Mouse (Mus musculus) bone marrow, adult 2 months (tissue): ENCODE results near the gene Rab3il1. TPM values are rescaled to one million over a fixed set of nuclear protein-coding genes. Genes with fewer than 3 reads are reported as not detected.
"Not testable (repeated sequence)": the region's sequence is repeated elsewhere in the genome, so short reads cannot be mapped to it uniquely, and the experiment has no call there.

Source experiments
- H3K27ac ChIP-seq: fragments of 200-500 bp; 2 replicates; pipeline ENCODE4 v1.5.1; 2012; ENCODE audit warnings: low read depth, mild to moderate bottlenecking, control low read depth, inconsistent platforms, low read length; ENCODE audit not compliant: control insufficient read depth, poor library complexity, insufficient read depth
- H3K4me1 ChIP-seq: fragments of 200-500 bp; 2 replicates; pipeline ENCODE4 v1.6.1; 2011; ENCODE audit warnings: low read length; ENCODE audit not compliant: control insufficient read depth, insufficient read depth
- H3K4me3 ChIP-seq: fragments of 200-500 bp; replicated peaks from 2 replicates; pipeline ENCODE3; 2011; ENCODE audit warnings: mild to moderate bottlenecking, low read depth, low read length, control low read depth; ENCODE audit not compliant: control insufficient read depth
- CTCF ChIP-seq: fragments of 200-500 bp; IDR thresholded peaks from 2 replicates; pipeline ENCODE4 v1.5.1; 2011; ENCODE audit warnings: low read length, control low read depth; ENCODE audit not compliant: control insufficient read depth, insufficient read depth
- POLR2A ChIP-seq: fragments of 200-500 bp; IDR thresholded peaks from 2 replicates; pipeline ENCODE4 v1.6.1; 2011; ENCODE audit warnings: low read depth, mild to moderate bottlenecking, control low read depth, low read length, borderline replicate concordance; ENCODE audit not compliant: control insufficient read depth
- WGBS: fragments of 180-500 bp; shearing (Covaris S2); methylation state at CpG from one replicate; pipeline ENCODE4 v1.1.7; 2018; 5-methylcytosine and 5-hydroxymethylcytosine counted together
- polyA plus RNA-seq: library from polyadenylated mRNA; stranded (reverse); fragments of >200 nt; gene quantifications from 2 replicates; pipeline ENCODE4 v1.2.4, GENCODE M21; 2011; ENCODE audit warnings: low replicate concordance; ENCODE audit not compliant: missing spikeins, insufficient read depth, insufficient read length

Rab3il1 gene
- polyA plus RNA-seq, 1 experiment, result 115 TPM

DNA sequence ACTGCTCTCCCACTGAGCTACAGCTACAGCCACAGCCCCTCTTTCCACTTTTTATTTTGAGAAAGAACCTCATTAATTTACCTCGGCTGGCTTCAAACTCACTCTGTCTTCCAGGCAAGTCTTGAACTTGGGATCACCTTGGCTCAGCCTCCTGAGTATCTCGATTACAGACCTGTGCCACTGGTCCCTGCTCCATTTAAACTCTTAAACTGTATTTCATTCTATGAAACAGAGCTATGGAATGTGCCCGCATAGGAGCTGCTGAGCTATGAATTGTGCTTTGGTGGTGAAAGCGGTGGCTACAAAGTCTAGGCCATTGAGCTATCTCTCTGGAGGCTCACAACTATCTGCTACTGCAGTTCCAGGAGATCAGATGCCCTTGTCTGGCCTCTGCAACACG, 43.5 kb upstream of the Rab3il1 start:
- Histone ChIP-seq H3K4me1 (peaks cover 3% of the 10 kb centered on the region; the same call in 1 of the 2 replicates), H3K4me3 (no peak overlapping the region), H3K27ac (no peak overlapping the region)
- TF ChIP-seq POLR2A (no peak), CTCF (no peak)
- WGBS, result 82% methylated on average over 5 of the region's 5 CpGs

GRCm38 (mm10) chr19:9960769-9961168, 40.7 kb upstream of the Rab3il1 start:
- H3K4me1 ChIP-seq, result no peaks in the 10 kb centered on the region

DNA sequence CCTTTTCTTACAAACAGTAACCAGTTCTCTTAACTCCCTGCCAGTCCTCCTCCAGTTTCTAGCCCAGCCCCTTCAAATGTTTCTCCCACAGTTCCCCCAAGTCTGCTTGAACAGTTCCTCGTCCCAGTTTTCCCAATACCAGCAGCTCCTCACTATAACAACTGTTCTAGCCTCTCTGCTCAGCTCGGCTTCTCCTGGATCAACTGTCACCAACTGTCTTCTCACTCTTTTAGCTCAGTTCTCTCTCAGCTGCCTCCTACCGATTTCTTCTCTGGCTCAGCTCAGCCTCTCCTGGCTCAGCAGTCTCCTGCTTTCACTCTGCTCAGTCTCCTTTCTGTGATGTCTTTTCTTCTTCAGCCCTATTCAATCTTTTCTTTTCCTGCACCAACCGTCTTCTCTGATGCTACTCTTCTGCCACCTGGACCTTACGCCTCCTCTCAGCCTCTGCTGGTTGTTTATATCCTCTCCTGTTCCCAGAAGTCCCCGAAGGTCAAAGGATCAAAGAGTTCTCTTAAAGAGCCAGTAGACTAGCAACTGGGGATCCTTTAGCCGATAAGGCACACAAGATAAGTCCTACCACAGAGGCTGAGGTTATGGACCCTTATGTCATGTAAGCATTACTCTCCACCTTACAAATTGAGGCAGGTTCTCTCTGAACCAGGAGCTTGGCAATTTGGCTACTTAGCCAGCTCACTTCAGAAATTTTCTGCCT, 37.1 kb upstream of the Rab3il1 start:
- Histone ChIP-seq H3K4me3 (no peak overlapping the region), H3K4me1 (peaks cover 2% of the 10 kb centered on the region), H3K27ac (no peak overlapping the region)
- whole genome bisulfite sequencing, result 55% methylated on average over 7 of the region's 7 CpGs
- no peak for TF ChIP-seq CTCF
- no peak for TF ChIP-seq POLR2A

More at GRCm38 (mm10) chr19:9960769-9961168, 40.7 kb upstream of the Rab3il1 start:
- 83% methylated on average over 5 of the region's 5 CpGs for whole genome bisulfite sequencing
- no peak overlapping the region for H3K27ac ChIP-seq
- TF ChIP-seq POLR2A (no peak), CTCF (no peak)
- no peak overlapping the region for H3K4me3 ChIP-seq

DNA sequence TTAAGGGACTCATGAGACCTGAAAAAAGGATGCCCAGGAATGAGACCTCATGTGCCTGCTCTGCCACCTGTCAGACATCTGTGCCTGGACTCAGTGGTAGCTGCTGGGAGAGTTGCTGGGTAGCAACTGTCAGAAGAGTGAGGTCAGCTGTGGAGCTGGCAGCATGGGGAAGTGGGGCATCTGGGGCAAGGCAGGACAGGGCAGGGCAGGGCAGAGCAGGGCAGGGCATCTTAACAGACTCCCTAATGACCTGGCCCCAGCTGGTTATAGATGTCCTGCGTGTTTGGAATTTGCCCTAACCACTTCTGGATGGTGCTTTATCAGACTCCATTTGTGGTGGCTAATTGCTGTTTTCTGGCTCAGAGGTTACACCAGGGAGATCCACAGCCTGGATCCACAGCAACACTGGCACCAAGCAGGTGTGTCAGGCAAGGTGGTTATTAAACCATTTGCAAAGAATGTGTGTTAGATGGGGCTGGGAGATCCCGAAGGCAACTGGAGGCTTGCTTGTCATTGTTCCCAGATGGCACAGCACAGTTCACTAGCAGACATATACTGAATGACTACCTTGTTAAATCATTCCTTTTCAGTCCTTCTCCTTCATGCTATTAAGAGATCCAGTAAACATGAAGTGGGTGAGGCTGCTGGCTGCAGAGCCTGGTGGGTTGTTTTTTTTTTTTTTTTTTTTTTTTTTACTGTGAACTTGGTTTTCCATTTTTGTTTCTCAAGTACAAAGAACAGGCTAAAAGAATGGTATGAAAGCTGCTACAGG, 35.2 kb upstream of the Rab3il1 start:
- no peak overlapping the region for H3K4me3 ChIP-seq
- 45% methylated on average over 2 of the region's 2 CpGs for WGBS
- H3K27ac ChIP-seq, result no peak overlapping the region
- TF ChIP-seq POLR2A (no peak), CTCF (no peak)
- peaks cover 2% of the 10 kb centered on the region for H3K4me1 ChIP-seq

DNA sequence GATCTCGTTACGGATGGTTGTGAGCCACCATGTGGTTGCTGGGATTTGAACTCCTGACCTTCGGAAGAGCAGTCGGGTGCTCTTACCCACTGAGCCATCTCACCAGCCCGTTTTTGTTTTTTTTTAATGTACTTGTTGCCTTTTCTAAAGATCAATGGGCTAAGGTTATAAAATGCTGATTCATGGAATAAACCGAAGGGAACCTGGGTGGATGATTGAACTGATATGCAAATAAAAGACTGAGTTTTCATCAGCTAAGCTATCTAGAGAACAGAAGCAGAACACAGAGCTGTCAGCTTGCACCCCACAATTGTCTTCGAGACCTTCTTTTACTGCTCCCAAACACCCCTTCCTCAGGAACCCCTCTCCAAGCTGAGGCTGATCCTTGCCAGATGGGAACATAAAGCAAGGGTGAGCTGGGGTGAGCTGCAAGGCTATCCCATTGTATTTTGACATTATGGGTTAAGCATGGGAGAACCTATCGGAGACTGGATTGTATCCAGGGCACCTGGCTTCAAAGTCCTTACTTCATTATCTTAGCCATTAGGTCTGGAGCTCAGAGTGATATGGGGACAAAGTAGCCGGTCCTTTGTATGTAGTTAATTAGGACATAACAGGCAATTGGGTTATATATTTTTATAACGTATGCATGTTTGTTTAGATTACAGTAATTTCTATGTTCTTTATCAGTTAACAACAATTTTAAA, 33.2 kb upstream of the Rab3il1 start:
- WGBS, result 73% methylated on average over 10 of the region's 10 CpGs
- H3K27ac ChIP-seq, result no peak overlapping the region
- TF ChIP-seq CTCF, result no peak
- no peak for TF ChIP-seq POLR2A
- H3K4me1 ChIP-seq, result peaks cover 2% of the 10 kb centered on the region
- H3K4me3 ChIP-seq, result no peak overlapping the region

GRCm38 (mm10) chr19:9974853-9975252, 26.6 kb upstream of the Rab3il1 start:
- not testable (repeated sequence) for H3K4me3 ChIP-seq
- Histone ChIP-seq H3K4me1 (peaks cover 13% of the 10 kb centered on the region), H3K27ac (peak overlapping the region; percentile 86)
- 5% methylated on average over 2 of the region's 2 CpGs for WGBS

- Histone ChIP-seq H3K27ac (no peak overlapping the region), H3K4me1 (peaks cover 15% of the 10 kb centered on the region), H3K4me3 (no peak overlapping the region)
- WGBS, result 91% methylated on average over 10 of the region's 10 CpGs
- TF ChIP-seq CTCF, result no peak
- no peak for TF ChIP-seq POLR2A
These were observed 24.4 kb upstream of the Rab3il1 start for GRCm38 (mm10) chr19:9977085-9977484.

DNA sequence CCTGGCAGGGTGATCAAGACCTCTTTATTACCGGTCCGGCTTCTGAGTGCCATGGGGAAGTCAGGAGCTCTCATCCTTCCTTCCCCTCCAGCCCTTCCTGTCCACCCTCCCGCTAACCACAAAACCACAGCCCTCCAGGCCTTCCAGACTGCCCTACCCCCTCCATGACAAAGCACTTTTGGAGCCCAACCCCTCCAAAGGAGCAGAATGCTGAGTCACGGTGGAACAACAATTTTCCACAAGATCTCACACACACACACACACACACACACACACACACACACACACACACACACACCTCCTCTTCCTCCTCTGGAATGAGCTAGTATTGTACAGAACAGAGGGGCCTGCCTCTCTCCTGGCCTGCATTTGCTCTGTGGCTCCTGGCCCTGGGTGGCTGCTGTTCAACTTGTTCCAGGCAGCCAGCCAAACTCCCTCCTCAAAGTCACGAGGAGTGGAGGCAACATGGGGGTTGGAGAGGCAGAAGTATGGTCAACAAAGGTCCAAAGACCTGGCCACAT, 23.0 kb upstream of the Rab3il1 start:
- peak overlapping the region; percentile 56 for H3K27ac ChIP-seq
- H3K4me3 ChIP-seq, result no peak overlapping the region
- 3% methylated on average over 5 of the region's 5 CpGs for WGBS
- no peak for TF ChIP-seq POLR2A
- TF ChIP-seq CTCF, result no peak
- peaks cover 15% of the 10 kb centered on the region for H3K4me1 ChIP-seq
